Mouse (Mus musculus): ENCODE results near the gene Cxcr5.

The Cxcr5 gene

GRCm38 (mm10) chr9:44494863-44495809 lies 66.5 kb downstream of the Cxcr5 start:
- peak; percentile 56 for DNase-seq (ENCODE audit: low read depth, low spot score)

- DNase-seq (ENCODE audit: low read depth, low spot score) = peak; percentile 76
Observed at GRCm38 (mm10) chr9:44494261-44494862, 67.3 kb downstream of the Cxcr5 start.

GRCm38 (mm10) chr9:44492631-44493461 lies 68.8 kb downstream of the Cxcr5 start:
- DNase-seq (ENCODE audit: low read depth, low spot score) = no peak

- DNase-seq (ENCODE audit: low read depth, low spot score) = no peak
Observed at GRCm38 (mm10) chr9:44491351-44491750, 70.3 kb downstream of the Cxcr5 start.

- no peak for DNase-seq (ENCODE audit: low read depth, low spot score)
Observed at GRCm38 (mm10) chr9:44490086-44490967, 71.3 kb downstream of the Cxcr5 start.

- DNase-seq (ENCODE audit: low read depth, low spot score) = no peak
Observed at GRCm38 (mm10) chr9:44489651-44490085, 72.0 kb downstream of the Cxcr5 start.

- no peak for DNase-seq (ENCODE audit: low read depth, low spot score)
Observed at GRCm38 (mm10) chr9:44488855-44489381, 72.8 kb downstream of the Cxcr5 start.

GRCm38 (mm10) chr9:44488416-44488815 lies 73.3 kb downstream of the Cxcr5 start:
- DNase-seq (ENCODE audit: low read depth, low spot score) = no peak

GRCm38 (mm10) chr9:44487441-44487840 lies 74.2 kb downstream of the Cxcr5 start:
- DNase-seq (ENCODE audit: low read depth, low spot score) = no peak

- no peak for DNase-seq (ENCODE audit: low read depth, low spot score)
Observed at GRCm38 (mm10) chr9:44486741-44487421, 74.8 kb downstream of the Cxcr5 start.

- DNase-seq (ENCODE audit: low read depth, low spot score) = no peak
Observed at GRCm38 (mm10) chr9:44486335-44486734, 75.3 kb downstream of the Cxcr5 start.

GRCm38 (mm10) chr9:44485516-44486161 lies 76.0 kb downstream of the Cxcr5 start:
- DNase-seq (ENCODE audit: low read depth, low spot score) = no peak

- no peak for DNase-seq (ENCODE audit: low read depth, low spot score)
Observed at GRCm38 (mm10) chr9:44485105-44485515, 76.6 kb downstream of the Cxcr5 start.

GRCm38 (mm10) chr9:44484311-44485104 lies 77.2 kb downstream of the Cxcr5 start:
- DNase-seq (ENCODE audit: low read depth, low spot score) = no peak

GRCm38 (mm10) chr9:44483510-44484044 lies 78.1 kb downstream of the Cxcr5 start:
- peak; percentile 58 for DNase-seq (ENCODE audit: low read depth, low spot score)

- peak; percentile 48 for DNase-seq (ENCODE audit: low read depth, low spot score)
Observed at GRCm38 (mm10) chr9:44483041-44483509, 78.6 kb downstream of the Cxcr5 start.

GRCm38 (mm10) chr9:44482552-44482951 lies 79.1 kb downstream of the Cxcr5 start, which contains the start of gene Bcl9l:
Gene Bcl9l, plus strand, starts transcription at chr9:44482825.
- DNase-seq (ENCODE audit: low read depth, low spot score) = peak; percentile 92

GRCm38 (mm10) chr9:44482112-44482511 lies 79.6 kb downstream of the Cxcr5 start:
- DNase-seq (ENCODE audit: low read depth, low spot score) = no peak

All from CD4-positive, CD25-positive, alpha-beta regulatory T cell, adult 2 months (primary cell).